Mouse (Mus musculus) MEL (cell line): ENCODE data around the gene Ctcf.

Experiments
- CHD2 ChIP-seq: IDR thresholded peaks from 2 replicates; pipeline ENCODE4 v1.6.1; 2011; ENCODE audit warnings: low read length, improper control_type of control experiment
- CTCF ChIP-seq, 3 experiments: IDR thresholded peaks in 2 of 3; conservative IDR thresholded peaks in 1 of 3; 2 replicates each; pipeline ENCODE4 v1.5.1; 2011 to 2012; ENCODE audit warnings: low read length in 3 of 3, low read depth in 2 of 3, mild to moderate bottlenecking in 2 of 3, improper control_type of control experiment in 1 of 3, inconsistent platforms in 1 of 3, mixed read lengths in 1 of 3, moderate library complexity in 1 of 3; ENCODE audit not compliant: control insufficient read depth in 1 of 3, insufficient read depth in 1 of 3, poor library complexity in 1 of 3, severe bottlenecking in 1 of 3
- EP300 ChIP-seq, 2 experiments: IDR thresholded peaks; 2 replicates each; pipeline ENCODE4 v1.6.1; 2011; ENCODE audit warnings: improper control_type of control experiment in 2 of 2, low read length in 2 of 2, low read depth in 1 of 2, mild to moderate bottlenecking in 1 of 2
- GATA1 ChIP-seq: IDR thresholded peaks from 2 replicates; pipeline ENCODE4 v1.6.1; 2011; ENCODE audit warnings: low read depth, low read length, improper control_type of control experiment
- KAT2A ChIP-seq: conservative IDR thresholded peaks from 2 replicates; pipeline ENCODE4 v1.6.1; 2012; ENCODE audit warnings: low read depth, low read length, improper control_type of control experiment, inconsistent platforms
- POLR2A ChIP-seq, 2 experiments: IDR thresholded peaks; 2 replicates each; pipeline ENCODE4 v1.6.1; 2011 to 2012; ENCODE audit warnings: low read length in 2 of 2, mild to moderate bottlenecking in 2 of 2, control low read depth in 1 of 2, improper control_type of control experiment in 1 of 2, low read depth in 1 of 2, moderate library complexity in 1 of 2; ENCODE audit not compliant: control insufficient read depth in 1 of 2, insufficient read depth in 1 of 2, poor library complexity in 1 of 2
- USF1 ChIP-seq: IDR thresholded peaks from 2 replicates; pipeline ENCODE4 v1.6.1; 2014; ENCODE audit warnings: low read depth, mild to moderate bottlenecking, inconsistent platforms, low read length, improper control_type of control experiment, moderate library complexity
- ZC3H11A ChIP-seq: IDR thresholded peaks from 2 replicates; pipeline ENCODE4 v1.6.1; 2012; ENCODE audit warnings: low read depth, mild to moderate bottlenecking, inconsistent platforms, low read length, improper control_type of control experiment

GRCm38 (mm10) chr8:105623118-105623517 lies 13.2 kb upstream of the Ctcf start:
- TF ChIP-seq POLR2A (IDR thresholded peaks at IDR 0.05; ENCODE audit: control insufficient read depth in 1 of 2, insufficient read depth in 1 of 2, low read depth in 1 of 2, low read length in 2 of 2, poor library complexity in 1 of 2) = no peak; a peak in 1 of 4 replicates
- no peak for TF ChIP-seq EP300 (IDR thresholded peaks at IDR 0.05; ENCODE audit: low read depth in 1 of 2, low read length in 2 of 2)
- no peak for TF ChIP-seq USF1
- no peak for TF ChIP-seq GATA1
- no peak for TF ChIP-seq CHD2
- TF ChIP-seq CTCF (IDR thresholded peaks at IDR 0.05 in 2 of 3, conservative IDR thresholded peaks at IDR 0.05 in 1 of 3; ENCODE audit: control insufficient read depth in 1 of 3, insufficient read depth in 1 of 3, low read depth in 2 of 3, low read length in 3 of 3, poor library complexity in 1 of 3, severe bottlenecking in 1 of 3) = no peak
- no peak for TF ChIP-seq ZC3H11A
- TF ChIP-seq KAT2A = no peak
